Mouse (Mus musculus) cortical plate, adult 2 months (tissue): ENCODE measurements at regions not wholly inside any gene's neighbourhood (a gene's known extent, or its start where the extent isn't known, plus 50 kb on each side); places are given as distances from the start of the nearest gene placed in this dataset.

Source experiments
- CTCF ChIP-seq: fragments of 200-500 bp; IDR thresholded peaks from 2 replicates; pipeline ENCODE4 v1.5.1; 2011; ENCODE audit warnings: mild to moderate bottlenecking, control low read depth, low read length; ENCODE audit not compliant: insufficient read depth; ENCODE audit errors: extremely low read depth
- POLR2A ChIP-seq: fragments of 200-500 bp; IDR thresholded peaks from 2 replicates; pipeline ENCODE4 v1.6.1; 2011; ENCODE audit warnings: mild to moderate bottlenecking, low read length, control low read depth; ENCODE audit not compliant: insufficient read depth; ENCODE audit errors: extremely low read depth

- TF ChIP-seq CTCF = no peak
- no peak for TF ChIP-seq POLR2A
Measured at GRCm38 (mm10) chr2:124769267-124769967, 298.5 kb upstream of the Slc24a5 start.
